Mouse (Mus musculus) kidney, postnatal 0 days (tissue): ENCODE data around the gene Pigk. TPM values are rescaled to one million over a fixed set of nuclear protein-coding genes. Genes with fewer than 3 reads are reported as not detected.

Experiments
- ATAC-seq: fragments of 200-750 bp; cut with Nextera tagmentation; replicated peaks from 2 replicates; pipeline ENCODE4 v1.8.0; 2017; ENCODE audit warnings: low read depth, moderate number of reproducible peaks, moderate TSS enrichment, moderate library complexity; ENCODE audit not compliant: low FRiP score
- DNase-seq: peaks from one replicate; pipeline ENCODE4 v3.0.0-alpha.2; 2016; ENCODE audit warnings: low spot score
- H3K27ac ChIP-seq: fragments of 300-500 bp; sonication (generic); 2 replicates; pipeline ENCODE4 v1.5.1; 2014; ENCODE audit warnings: mild to moderate bottlenecking
- H3K27me3 ChIP-seq: fragments of 300-500 bp; sonication (generic); 2 replicates; pipeline ENCODE4 v1.6.1; 2014; ENCODE audit warnings: low read length, mixed read lengths; ENCODE audit not compliant: insufficient read depth
- H3K36me3 ChIP-seq: fragments of 300-500 bp; sonication (generic); 2 replicates; pipeline ENCODE4 v1.6.1; 2014; ENCODE audit warnings: low read length, mixed read lengths; ENCODE audit not compliant: insufficient read depth
- H3K4me1 ChIP-seq: fragments of 300-500 bp; sonication (generic); replicated peaks from 2 replicates; pipeline ENCODE4 v1.6.1; 2014; ENCODE audit warnings: antibody characterized with exemption, low read length, mixed read lengths; ENCODE audit not compliant: insufficient read depth
- H3K4me2 ChIP-seq: fragments of 300-500 bp; sonication (generic); 2 replicates; pipeline ENCODE4 v1.6.1; 2014; ENCODE audit warnings: mild to moderate bottlenecking, low read length, moderate library complexity, mixed read lengths
- H3K4me3 ChIP-seq: fragments of 300-500 bp; sonication (generic); replicated peaks from 2 replicates; pipeline ENCODE4 v1.5.1; 2014; ENCODE audit warnings: low read depth, low read length
- H3K9ac ChIP-seq: fragments of 300-500 bp; sonication (generic); 2 replicates; pipeline ENCODE4 v1.6.1; 2014; ENCODE audit warnings: low read depth, low read length
- H3K9me3 ChIP-seq: fragments of 300-500 bp; sonication (generic); replicated peaks from 2 replicates; pipeline ENCODE4 v1.6.1; 2016; ENCODE audit warnings: low read length, inconsistent platforms, mixed read lengths
- CTCF ChIP-seq: IDR thresholded peaks from 2 replicates; pipeline ENCODE4 v1.5.1; 2016; ENCODE audit warnings: antibody characterized with exemption, low read depth, mild to moderate bottlenecking, moderate library complexity
- WGBS: fragments of 180-500 bp; shearing (Covaris S2); extraction: QIAGEN DNeasy Blood & Tissue Kit; methylation state at CpG from one replicate; pipeline ENCODE4 v1.1.7; 2014; 5-methylcytosine and 5-hydroxymethylcytosine counted together
- polyA plus RNA-seq: library from polyadenylated mRNA; unstranded; fragments of >200 nt; fragmentation: Nextera tagmentation; extraction: Ambion mirVana; gene quantifications from 2 replicates; pipeline ENCODE4 v1.2.1, GENCODE M21; 2015

Pigk gene
- polyA plus RNA-seq, 1 experiment from 2014 or later: 48.5 TPM

DNA sequence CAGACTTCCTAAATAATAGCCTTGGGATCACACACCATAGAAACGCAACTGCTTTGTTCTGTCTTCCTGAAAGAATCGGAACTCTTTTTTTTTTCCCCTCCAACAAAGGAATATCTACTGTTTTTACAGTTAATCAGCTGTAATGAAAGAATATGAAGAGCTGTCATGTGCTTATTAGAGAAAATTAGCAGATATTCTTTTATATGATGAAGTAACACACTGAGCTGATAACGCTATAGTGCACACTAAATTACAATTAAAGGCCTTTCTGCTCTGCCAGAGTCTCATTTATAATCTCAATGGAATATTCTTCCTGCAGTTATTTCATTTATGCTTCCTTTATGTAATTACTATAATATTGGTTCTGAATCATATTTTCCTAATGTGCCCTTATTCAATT lies 128.7 kb downstream of the Pigk start:
- DNase-seq (no peak), ATAC-seq (no peak)
- Histone ChIP-seq H3K27ac (no peak overlapping the region), H3K4me2 (no peak overlapping the region), H3K27me3 (no peaks in the 10 kb centered on the region), H3K4me1 (0 out of 2 replicates have a peak, but pooled peaks cover 8% of the 10 kb centered on the region), H3K4me3 (no peak overlapping the region), H3K36me3 (no peaks in the 10 kb centered on the region), H3K9me3 (no peaks in the 10 kb centered on the region), H3K9ac (no peak overlapping the region)
- 66% methylated on average over 3 of the region's 3 CpGs for WGBS
- TF ChIP-seq CTCF: no peak

- TF ChIP-seq CTCF: no peak
- no peak overlapping the region for H3K4me2 ChIP-seq
- no peak overlapping the region for H3K4me3 ChIP-seq
- ATAC-seq (no peak), DNase-seq (peak; percentile 20)
- H3K9me3 ChIP-seq: no peaks in the 10 kb centered on the region
- 0 out of 2 replicates have a peak, but pooled peaks cover 8% of the 10 kb centered on the region for H3K4me1 ChIP-seq
- H3K9ac ChIP-seq: no peak overlapping the region
- H3K36me3 ChIP-seq: no peaks in the 10 kb centered on the region
- H3K27ac ChIP-seq: no peak overlapping the region
- no peaks in the 10 kb centered on the region for H3K27me3 ChIP-seq
These were observed 130.0 kb downstream of the Pigk start for GRCm38 (mm10) chr3:152843925-152844324.

DNA sequence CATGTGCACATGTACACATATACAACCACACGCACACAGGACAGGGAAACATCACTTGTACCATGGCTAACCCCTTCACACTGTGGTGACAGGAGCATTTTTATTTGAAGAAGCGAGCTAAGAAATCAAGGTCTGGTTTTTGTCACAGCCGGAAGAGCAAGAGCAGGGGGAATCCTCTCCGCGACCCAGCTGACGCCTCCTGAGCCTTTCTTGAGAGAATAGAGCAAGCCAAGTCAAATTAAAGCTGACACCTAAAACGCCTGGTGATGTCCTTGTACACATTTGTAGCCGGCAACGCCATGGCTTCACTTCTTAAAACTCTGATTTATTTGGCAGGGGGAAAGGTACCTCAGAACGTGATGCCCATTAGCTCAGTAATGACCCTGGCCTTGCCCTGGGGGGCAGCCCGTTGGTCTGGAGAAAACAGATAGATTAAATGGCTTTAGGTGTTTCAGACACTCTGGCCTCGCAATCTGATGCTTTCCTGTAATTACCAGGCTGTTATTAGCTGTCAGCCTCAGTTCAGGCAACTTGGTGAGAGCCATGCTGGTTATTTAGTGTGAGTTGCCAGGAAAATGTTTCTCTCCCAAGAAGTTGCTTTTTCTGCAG lies 141.2 kb downstream of the Pigk start:
- no peak for ATAC-seq

DNA sequence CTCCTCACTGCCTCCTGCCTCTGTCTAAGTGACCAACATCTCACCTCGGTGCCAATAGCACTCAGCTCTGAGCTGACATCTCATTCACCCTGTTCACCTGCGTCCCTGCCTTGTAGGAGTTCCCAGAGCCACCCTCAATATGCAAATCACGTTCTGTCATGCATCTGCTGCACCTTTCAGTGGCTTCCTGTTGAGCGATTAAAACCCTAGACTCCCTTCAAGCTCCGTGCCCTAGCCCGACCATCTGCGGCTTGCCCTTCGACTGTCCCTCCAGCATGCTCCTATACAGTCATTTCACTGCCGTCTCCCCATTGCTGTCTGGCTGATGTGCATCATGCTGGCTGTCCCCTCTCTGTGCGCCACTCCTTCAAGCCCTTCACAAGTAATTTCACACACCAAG lies 142.2 kb downstream of the Pigk start:
- no peak overlapping the region for H3K4me3 ChIP-seq
- DNase-seq (no peak), ATAC-seq (no peak)
- H3K4me1 ChIP-seq: no peaks in the 10 kb centered on the region
- no peaks in the 10 kb centered on the region for H3K36me3 ChIP-seq
- 35% methylated on average over 10 of the region's 10 CpGs for WGBS
- H3K9me3 ChIP-seq: no peaks in the 10 kb centered on the region
- H3K9ac ChIP-seq: no peak overlapping the region
- H3K27ac ChIP-seq: no peak overlapping the region
- no peak overlapping the region for H3K4me2 ChIP-seq
- TF ChIP-seq CTCF: no peak
- no peaks in the 10 kb centered on the region for H3K27me3 ChIP-seq

More for the DNA sequence above, 141.2 kb downstream of the Pigk start:
- no peaks in the 10 kb centered on the region for H3K36me3 ChIP-seq
- WGBS: 32% methylated on average over 12 of the region's 12 CpGs
- no peak overlapping the region for H3K4me3 ChIP-seq
- TF ChIP-seq CTCF: no peak
- H3K9me3 ChIP-seq: no peaks in the 10 kb centered on the region
- H3K4me1 ChIP-seq: no peaks in the 10 kb centered on the region
- no peak overlapping the region for H3K4me2 ChIP-seq
- no peak overlapping the region for H3K27ac ChIP-seq
- H3K9ac ChIP-seq: no peak overlapping the region
- DNase-seq: peak; percentile 61
- no peaks in the 10 kb centered on the region for H3K27me3 ChIP-seq

DNA sequence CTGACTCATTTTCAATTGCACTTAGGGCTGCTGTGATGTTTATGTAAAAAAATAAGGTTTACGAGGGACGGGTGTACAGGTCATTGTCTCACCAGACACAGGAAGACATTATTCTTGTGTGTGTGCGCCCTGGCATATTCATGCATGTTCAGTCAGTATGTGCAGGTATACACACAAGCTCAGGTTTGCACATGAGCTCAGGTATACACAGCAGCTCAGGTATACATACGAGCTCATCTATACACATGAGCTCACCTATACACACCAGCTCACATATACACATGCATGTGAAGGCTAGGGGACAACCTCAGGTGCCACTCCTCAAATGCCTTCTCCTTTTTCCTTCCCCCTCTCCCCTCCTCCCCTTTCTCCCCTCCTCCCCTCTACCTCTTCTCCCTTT lies 147.6 kb downstream of the Pigk start:
- no peaks in the 10 kb centered on the region for H3K27me3 ChIP-seq
- H3K4me3 ChIP-seq: no peak overlapping the region
- no peak for TF ChIP-seq CTCF
- no peak; the same call in 1 of the 2 replicates for ATAC-seq
- H3K4me2 ChIP-seq: no peak overlapping the region
- no peaks in the 10 kb centered on the region for H3K9me3 ChIP-seq
- no peaks in the 10 kb centered on the region for H3K4me1 ChIP-seq
- no peak overlapping the region for H3K9ac ChIP-seq
- 41% methylated on average over 4 of the region's 4 CpGs for WGBS
- no peaks in the 10 kb centered on the region for H3K36me3 ChIP-seq
- no peak overlapping the region for H3K27ac ChIP-seq
- no peak for DNase-seq

DNA sequence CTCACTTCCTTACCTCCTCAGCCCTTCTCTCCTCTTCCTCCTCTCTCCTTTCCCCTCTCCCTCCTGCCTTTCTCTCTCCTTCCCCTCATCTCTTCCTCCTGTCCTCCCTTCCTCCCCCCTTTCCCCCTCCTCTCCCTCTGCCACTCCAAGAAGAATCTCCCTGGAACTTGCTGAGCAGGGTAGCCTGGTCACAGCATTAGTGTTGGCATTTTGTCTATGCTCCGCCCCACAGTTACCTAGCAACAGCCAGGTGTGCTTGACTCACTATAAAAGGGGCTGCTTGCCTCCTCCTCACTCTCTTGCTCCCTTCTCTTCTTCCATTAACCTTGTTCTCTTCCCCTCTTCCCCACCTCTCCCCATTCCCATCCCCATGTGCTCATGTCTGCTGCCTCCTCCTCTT lies 148.1 kb downstream of the Pigk start:
- ATAC-seq (no peak), DNase-seq (no peak)
- 82% methylated on average over 1 of the region's 1 CpGs for WGBS

More for the DNA sequence above, 148.1 kb downstream of the Pigk start:
- Histone ChIP-seq H3K27me3 (no peaks in the 10 kb centered on the region), H3K4me1 (no peaks in the 10 kb centered on the region), H3K36me3 (no peaks in the 10 kb centered on the region), H3K27ac (no peak overlapping the region), H3K4me2 (no peak overlapping the region), H3K9ac (no peak overlapping the region), H3K4me3 (no peak overlapping the region), H3K9me3 (no peaks in the 10 kb centered on the region)
- no peak for TF ChIP-seq CTCF
